Mouse (Mus musculus): ENCODE results near the gene Kctd14.

DNA sequence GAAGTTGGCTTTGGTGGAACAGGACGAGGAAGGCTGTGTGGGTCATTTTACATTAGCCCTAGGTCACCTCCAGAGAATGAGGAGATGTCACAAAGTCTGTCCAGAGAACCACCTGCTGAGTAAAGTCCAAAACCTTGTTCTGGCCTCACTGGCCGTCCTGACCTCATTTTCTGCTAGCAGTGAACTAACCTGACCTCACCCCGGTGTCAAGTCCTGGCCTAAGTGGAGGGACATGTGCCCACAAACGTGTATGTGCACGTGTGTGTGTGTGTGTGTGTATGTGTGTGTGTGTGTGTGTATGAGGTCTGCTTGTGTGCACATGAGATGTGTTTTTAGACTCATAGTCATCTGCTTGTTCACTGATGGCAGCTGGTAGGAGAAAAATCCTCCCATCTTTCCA is 27.4 kb upstream of the Kctd14 start:
- no peak for TF ChIP-seq CTCF (IDR thresholded peaks at IDR 0.05; ENCODE audit: low read depth)
- no peak for TF ChIP-seq EP300 (IDR thresholded peaks at IDR 0.05; ENCODE audit: low read depth)
